Mouse (Mus musculus) bone marrow macrophage, adult 2 months (primary cell): ENCODE measurements around the gene P2ry2.

ENCODE experiments used
- CTCF ChIP-seq: IDR thresholded peaks from 2 replicates; pipeline ENCODE4 v1.5.1; 2012; ENCODE audit warnings: low read depth, mild to moderate bottlenecking, low read length, moderate library complexity
- POLR2A ChIP-seq: IDR thresholded peaks from 2 replicates; pipeline ENCODE4 v1.6.1; 2012; ENCODE audit warnings: mild to moderate bottlenecking, low read depth, low read length, borderline replicate concordance

GRCm38 (mm10) chr7:100990636-100991311 lies 21.9 kb downstream of the P2ry2 start:
- TF ChIP-seq POLR2A (no peak), CTCF (no peak)
